Mouse (Mus musculus) ovary, postnatal 10 days (tissue): ENCODE results near the gene Pdia5.

ENCODE experiments used
- DNase-seq: peaks from one replicate; pipeline ENCODE4 v3.0.0; 2022; ENCODE audit warnings: low spot score

The Pdia5 gene

GRCm38 (mm10) chr16:35360593-35360992, 130.1 kb downstream of the Pdia5 start:
- DNase-seq = no peak

GRCm38 (mm10) chr16:35357449-35357848, 133.2 kb downstream of the Pdia5 start:
- DNase-seq = no peak
